Mouse (Mus musculus): ENCODE measurements around the gene Elmod3. TPM values are rescaled to one million over a fixed set of nuclear protein-coding genes. Genes with fewer than 3 reads are reported as not detected.
A peak's percentile ranks its signal among the peaks of the same experiment; 100 is the strongest.

Gene Elmod3
- polyA plus RNA-seq, 1 experiment from 2014 or later = 22.4 TPM

DNA sequence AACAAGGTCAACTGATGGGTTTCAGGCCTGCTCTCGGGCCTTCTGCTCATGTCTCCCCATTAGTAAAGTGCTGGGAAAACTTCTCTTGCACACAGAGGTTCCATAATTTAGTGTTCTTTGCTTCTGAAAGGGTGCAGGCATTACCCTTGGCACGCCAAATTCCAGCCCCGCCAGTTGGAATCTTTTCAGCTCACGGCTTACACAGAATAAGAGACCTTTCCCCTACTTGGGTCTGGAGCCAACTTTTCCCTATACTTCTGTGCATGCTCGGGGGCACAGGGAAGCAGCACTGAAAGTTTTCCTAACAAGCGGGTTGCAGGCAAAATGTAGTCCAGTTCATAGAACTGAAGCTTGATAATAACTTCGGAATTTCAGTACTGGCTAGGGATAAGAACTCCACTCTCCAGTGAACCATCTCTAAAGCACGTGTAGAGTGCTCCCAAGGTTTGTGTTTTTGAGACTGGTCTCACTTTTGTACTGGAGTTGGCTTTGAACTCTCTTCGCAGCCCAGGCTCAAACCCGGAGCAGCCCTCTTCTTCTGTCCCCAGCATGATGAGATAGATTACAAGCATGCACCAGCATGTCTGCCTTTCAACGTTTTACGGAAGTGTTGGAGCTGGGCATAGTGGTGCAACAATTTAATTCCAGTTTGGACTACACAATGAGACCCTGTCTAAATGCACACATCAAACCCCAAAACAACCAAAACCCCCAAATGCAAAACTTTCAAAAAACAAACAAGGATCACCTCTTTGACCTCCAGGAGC, 761 bp upstream of the Elmod3 start:
- no peak for TF ChIP-seq CTCF (IDR thresholded peaks at IDR 0.05)
- ChIA-PET POLR2A (interaction anchor here (1.2 to 2.0 kb wide), 3 partner anchors 9 to 17 kb away, joined by 4 to 8 read pairs (median 5); no protein-coding TSS in a partner anchor), CTCF (interaction anchor here (1.8 to 2.7 kb wide), 2 partner anchors 9 to 37 kb away, joined by 5 to 9 read pairs; no protein-coding TSS in a partner anchor)
- no peak for DNase-seq (ENCODE audit: low read depth, low spot score)
- in situ Hi-C loops (cut with MboI; ENCODE audit: low pct_unique_long_range_greater_than_20kb) = no loop called here
- peak; percentile 0 for ATAC-seq
- no peaks in the 10 kb centered on the region for H3K27me3 ChIP-seq

DNA sequence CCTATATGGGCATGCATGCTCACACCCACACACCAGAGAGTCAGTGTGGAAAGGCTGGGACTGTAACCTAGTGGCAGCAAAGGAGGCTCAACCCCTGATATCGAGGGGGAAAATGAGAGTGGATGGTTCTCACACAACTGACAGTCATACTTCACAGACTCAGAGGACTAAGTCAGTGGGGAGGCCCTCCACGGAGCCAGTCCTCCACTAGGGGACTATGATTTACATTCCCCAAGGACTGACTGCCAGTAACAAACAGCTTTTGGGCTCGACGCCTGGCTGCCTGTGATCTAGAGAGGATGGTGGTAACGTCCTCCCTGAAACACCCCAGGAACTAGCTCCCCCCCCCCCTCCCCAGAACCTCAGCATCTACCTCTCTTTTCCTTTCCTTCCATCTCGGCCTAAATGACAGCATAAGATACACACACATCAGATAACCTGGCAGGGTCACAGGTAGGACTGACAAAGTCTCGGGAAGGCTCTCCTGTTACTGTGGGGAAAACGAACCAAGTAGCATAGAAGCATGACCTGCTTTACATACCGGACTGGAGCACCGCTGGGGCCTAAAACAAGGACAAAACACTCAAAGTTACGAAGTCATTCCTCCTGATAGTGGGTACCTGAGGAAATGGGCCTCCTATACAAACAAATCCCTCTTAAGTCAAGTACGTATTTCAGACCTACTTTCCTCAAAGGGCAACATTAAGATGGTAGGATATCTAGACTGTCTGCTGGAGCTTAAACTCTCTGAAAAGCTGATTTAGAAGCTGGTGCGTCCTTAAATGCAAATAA, 934 bp downstream of the Elmod3 start:
- ATAC-seq (no peak), DNase-seq (ENCODE audit: low read depth, low spot score) (no peak)
- POLR2A ChIA-PET = interaction anchor here (0.6 to 2.0 kb wide), 4 partner anchors 11 to 229 kb away, joined by 3 to 8 read pairs (median 4); no protein-coding TSS in a partner anchor
- CTCF ChIA-PET = interaction anchor here (0.7 to 2.7 kb wide), 4 partner anchors 9 to 38 kb away, joined by 3 to 9 read pairs (median 4); no protein-coding TSS in a partner anchor
- no peak for TF ChIP-seq CTCF (IDR thresholded peaks at IDR 0.05)
- in situ Hi-C loops (cut with MboI; ENCODE audit: low pct_unique_long_range_greater_than_20kb) = no loop called here
- H3K27me3 ChIP-seq = no peaks in the 10 kb centered on the region

DNA sequence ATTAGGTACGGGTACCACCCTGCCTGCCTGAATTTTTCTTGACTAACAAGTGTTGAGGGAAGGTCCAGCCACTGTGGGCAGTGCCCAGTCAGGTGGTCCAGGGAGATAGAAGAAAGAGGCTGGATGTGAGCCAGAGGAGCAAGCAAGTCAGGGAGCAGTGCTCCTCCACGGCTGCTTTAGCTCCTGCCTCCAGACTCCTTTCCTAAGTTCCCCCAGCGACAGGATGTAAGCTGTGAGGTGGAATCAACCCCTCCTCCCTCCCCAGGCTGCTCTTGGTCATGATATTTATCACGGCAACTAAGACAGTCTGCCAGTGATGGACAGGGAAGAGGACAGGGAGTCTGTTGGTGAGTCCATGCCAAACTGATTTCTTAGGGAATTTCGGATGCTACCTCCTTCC, 4.3 kb downstream of the Elmod3 start:
- ChIA-PET CTCF (no interaction called here), POLR2A (no interaction called here)
- DNase-seq (ENCODE audit: low read depth, low spot score) (no peak), ATAC-seq (no peak)
- in situ Hi-C loops (cut with MboI; ENCODE audit: low pct_unique_long_range_greater_than_20kb) = no loop called here
- TF ChIP-seq CTCF (IDR thresholded peaks at IDR 0.05) = no peak
- no peaks in the 10 kb centered on the region for H3K27me3 ChIP-seq

DNA sequence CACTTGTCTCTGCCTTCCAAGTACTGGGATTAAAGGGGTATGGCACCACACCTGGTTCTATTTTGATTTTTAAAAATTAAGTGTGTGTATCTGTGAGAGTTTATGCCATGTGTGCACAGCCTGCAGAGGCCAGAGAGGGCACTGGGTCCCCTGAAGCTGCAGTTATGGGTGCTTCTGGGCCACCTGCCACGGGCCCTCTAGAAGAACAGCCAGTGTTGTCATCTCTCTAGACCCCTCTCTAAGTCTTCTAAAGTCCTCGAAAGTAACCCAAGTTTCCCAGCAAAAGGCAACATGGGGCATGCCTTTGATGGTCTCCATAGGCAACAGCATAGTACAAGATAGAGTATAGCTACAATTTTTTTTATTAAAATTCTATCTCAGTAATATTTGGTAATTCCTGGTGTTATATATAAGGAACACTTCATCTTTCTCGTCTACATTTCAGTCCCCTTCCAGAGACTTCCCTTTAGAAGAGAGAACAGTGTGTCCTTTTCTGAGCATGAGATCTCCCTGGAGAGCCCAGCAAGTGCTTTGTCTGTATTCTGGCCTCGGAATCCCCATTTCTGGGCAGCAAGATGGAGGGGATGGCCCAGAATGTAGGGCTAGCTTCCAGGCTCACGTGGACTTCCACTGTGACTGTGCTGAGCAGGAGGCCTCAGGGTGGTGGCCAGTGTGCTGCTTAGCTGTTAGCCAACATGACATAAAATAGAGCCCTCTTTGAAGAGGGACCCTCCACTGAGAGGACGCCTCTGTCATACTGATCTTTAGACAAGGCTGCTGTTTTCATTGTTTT, 5.0 kb downstream of the Elmod3 start:
- ATAC-seq (no peak), DNase-seq (ENCODE audit: low read depth, low spot score) (no peak)
- no peaks in the 10 kb centered on the region for H3K27me3 ChIP-seq
- TF ChIP-seq CTCF (IDR thresholded peaks at IDR 0.05) = no peak
- ChIA-PET CTCF (no interaction called here), POLR2A (no interaction called here)
- in situ Hi-C loops (cut with MboI; ENCODE audit: low pct_unique_long_range_greater_than_20kb) = no loop called here

DNA sequence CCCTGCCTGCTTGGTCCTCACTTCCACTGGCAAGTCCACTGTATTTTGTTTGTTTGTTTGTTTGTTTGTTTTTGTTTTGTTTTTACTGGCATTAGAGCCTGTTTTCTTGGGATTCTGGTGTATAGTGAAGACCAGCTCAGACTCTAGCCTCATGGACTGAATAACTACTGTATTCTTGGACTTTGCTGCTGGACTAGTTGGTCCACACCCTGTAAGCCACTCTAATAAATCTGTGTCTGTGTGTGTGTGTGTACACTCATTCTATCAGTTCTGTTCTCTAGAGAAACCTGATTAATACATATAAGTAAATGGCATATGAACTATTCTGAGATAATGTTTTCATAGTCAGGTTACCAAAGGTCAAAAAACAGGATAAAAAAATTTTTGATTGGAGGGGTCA, 8.1 kb downstream of the Elmod3 start:
- CTCF ChIA-PET = no interaction called here
- POLR2A ChIA-PET = no interaction called here
- TF ChIP-seq CTCF (IDR thresholded peaks at IDR 0.05) = no peak
- in situ Hi-C loops (cut with MboI; ENCODE audit: low pct_unique_long_range_greater_than_20kb) = no loop called here
- DNase-seq (ENCODE audit: low read depth, low spot score) (no peak), ATAC-seq (no peak)
- H3K27me3 ChIP-seq = no peaks in the 10 kb centered on the region

DNA sequence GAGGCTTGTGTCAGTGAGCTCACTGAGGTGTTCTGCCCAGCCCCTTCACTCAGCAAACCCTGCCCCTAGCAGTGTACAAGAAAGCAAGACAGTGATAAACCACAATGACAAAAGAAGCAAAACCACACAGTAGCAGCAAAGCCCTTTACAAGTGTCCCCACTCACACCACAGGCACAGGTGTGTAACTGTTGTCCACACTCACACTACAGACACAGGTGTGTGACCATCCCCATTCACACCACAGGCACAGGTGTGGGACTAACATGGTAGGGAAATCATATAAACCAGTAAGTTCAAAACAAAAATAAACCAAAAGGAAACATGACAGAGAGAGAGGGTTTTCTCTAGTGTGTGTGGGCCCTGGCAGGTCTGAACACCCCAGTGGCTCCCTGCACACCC, 9.9 kb downstream of the Elmod3 start:
- CTCF ChIA-PET = interaction anchor here (1.0 to 1.5 kb wide), 2 partner anchors 9 kb away, joined by 3 to 4 read pairs; no protein-coding TSS in a partner anchor
- POLR2A ChIA-PET = no interaction called here
- no peak for TF ChIP-seq CTCF (IDR thresholded peaks at IDR 0.05)
- ATAC-seq = no peak
- in situ Hi-C loops (cut with MboI; ENCODE audit: low pct_unique_long_range_greater_than_20kb) = no loop called here
- no peak for DNase-seq (ENCODE audit: low read depth, low spot score)
- H3K27me3 ChIP-seq = no peaks in the 10 kb centered on the region

DNA sequence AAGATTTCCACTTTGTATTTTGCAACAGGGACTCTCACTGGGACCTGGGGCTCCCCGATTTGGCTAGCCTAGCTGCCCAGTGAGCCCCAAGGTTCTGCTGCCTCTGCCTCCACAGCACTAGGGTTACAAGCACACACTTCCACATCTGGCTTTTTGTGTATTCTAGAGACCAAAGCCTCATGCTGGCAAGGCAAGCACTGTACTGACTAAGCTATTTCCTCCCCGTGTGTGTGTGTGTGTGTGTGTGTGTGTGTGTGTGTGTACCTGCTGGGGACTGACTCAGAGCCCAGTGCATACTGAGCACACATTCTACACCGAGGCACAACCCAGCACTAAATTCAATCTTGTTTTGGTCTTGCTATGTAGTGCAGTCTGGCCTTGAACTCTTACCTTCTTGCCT, 11.5 kb downstream of the Elmod3 start:
- POLR2A ChIA-PET = no interaction called here

DNA sequence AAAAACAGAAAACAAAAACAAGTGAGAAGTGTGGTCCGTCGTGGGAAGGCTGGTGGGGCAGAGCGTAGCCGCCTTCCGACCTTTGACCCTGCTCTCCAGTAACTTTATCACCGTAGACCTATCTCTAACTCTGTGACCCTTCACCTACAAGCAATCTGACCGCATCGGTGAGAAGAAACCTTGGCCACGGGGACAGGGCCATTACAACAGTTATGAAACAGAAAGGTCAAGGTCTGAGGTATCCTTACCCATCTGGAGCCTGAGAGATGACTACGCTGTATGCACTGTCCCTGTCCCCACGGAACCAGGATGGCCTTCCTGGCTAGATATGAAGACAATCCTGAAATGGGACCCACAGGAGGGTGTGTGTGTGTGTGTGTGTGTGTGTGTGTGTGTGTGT, 14.1 kb downstream of the Elmod3 start:
- DNase-seq (ENCODE audit: low read depth, low spot score) (no peak), ATAC-seq (no peak)
- POLR2A ChIA-PET = no interaction called here
- no peaks in the 10 kb centered on the region for H3K27me3 ChIP-seq
- CTCF ChIA-PET = no interaction called here
- no peak for TF ChIP-seq CTCF (IDR thresholded peaks at IDR 0.05)
- in situ Hi-C loops (cut with MboI; ENCODE audit: low pct_unique_long_range_greater_than_20kb) = no loop called here

More for the DNA sequence above, 11.5 kb downstream of the Elmod3 start:
- no peaks in the 10 kb centered on the region for H3K27me3 ChIP-seq
- in situ Hi-C loops (cut with MboI; ENCODE audit: low pct_unique_long_range_greater_than_20kb) = no loop called here
- no peak for DNase-seq (ENCODE audit: low read depth, low spot score)
- no peak for TF ChIP-seq CTCF (IDR thresholded peaks at IDR 0.05)
- ATAC-seq = no peak
- CTCF ChIA-PET = no interaction called here

DNA sequence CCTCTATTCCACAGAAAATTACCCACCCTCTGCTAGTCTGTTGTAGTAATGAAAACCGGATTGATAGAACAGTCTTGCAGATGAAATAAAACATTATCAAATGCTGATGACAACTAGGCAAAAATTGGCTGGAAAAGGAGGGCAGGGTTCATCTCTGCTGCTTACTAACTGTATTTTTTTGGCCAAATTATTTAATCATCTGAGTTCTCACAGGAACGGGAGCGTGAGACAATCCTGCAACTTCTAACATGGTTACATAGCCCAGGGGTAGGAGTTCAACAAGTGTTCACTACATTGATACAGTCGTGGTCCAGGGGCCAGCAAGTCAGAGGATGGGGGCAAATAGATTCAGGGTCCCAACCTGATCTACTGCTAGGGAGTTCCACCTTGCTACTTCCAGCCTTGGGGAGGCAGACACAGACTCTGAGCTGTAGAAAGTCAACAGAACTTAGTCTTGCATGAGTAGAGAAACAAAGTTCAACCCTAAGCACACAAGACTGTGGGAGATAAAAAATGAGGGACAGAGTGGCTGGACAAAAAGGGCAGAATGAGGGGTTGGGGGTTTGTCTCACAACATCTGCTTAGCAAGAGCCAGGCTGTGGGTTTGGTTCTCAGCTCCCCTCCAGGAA, 14.9 kb downstream of the Elmod3 start:
- in situ Hi-C loops (cut with MboI; ENCODE audit: low pct_unique_long_range_greater_than_20kb) = no loop called here
- DNase-seq (ENCODE audit: low read depth, low spot score) (no peak), ATAC-seq (no peak)
- ChIA-PET POLR2A (no interaction called here), CTCF (interaction anchor here (1.7 kb wide), 1 partner anchor 10 kb away, joined by 5 read pairs; no protein-coding TSS in a partner anchor)
- no peak for TF ChIP-seq CTCF (IDR thresholded peaks at IDR 0.05)
- H3K27me3 ChIP-seq = no peaks in the 10 kb centered on the region
